In genomic region chr4:106910201-106911172, GRCm38 (mm10) we compare ENCODE assay signal across 8 mouse cellular contexts. TPM values are rescaled to one million over a fixed set of nuclear protein-coding genes. Genes with fewer than 3 reads are reported as not detected.
DNase-seq lines count a peak whose midpoint lies in the region; ATAC-seq and TF ChIP-seq lines count a peak whose summit lies in the region.

TSS of gene Ssbp3 (plus strand) at chr4:106910701.

- H3K27ac ChIP-seq in forebrain, embryonic 15.5 days (replicated peaks): peak within 1 kb of the TSS; percentile 97
- peak within 1 kb of the TSS; percentile 99 for H3K27ac ChIP-seq in lung, embryonic 15.5 days
- H3K27ac ChIP-seq in thymus, adult 2 months (ENCODE audit: control insufficient read depth, insufficient read depth, low read length): peak within 1 kb of the TSS; percentile 100

- H3K27me3 ChIP-seq in G1E (ENCODE audit: insufficient read depth, low read length): no peaks in the 10 kb centered on the region
- no peaks in the 10 kb centered on the region for H3K27me3 ChIP-seq in forebrain, embryonic 15.5 days
- H3K27me3 ChIP-seq in lung, embryonic 15.5 days: no peaks in the 10 kb centered on the region
- H3K27me3 ChIP-seq in thymus, adult 2 months (ENCODE audit: control insufficient read depth, insufficient read depth, low read length): no peaks in the 10 kb centered on the region

- peak within 1 kb of the TSS; percentile 80 for H3K4me2 ChIP-seq in forebrain, embryonic 15.5 days (replicated peaks)
- peak within 1 kb of the TSS; percentile 88 for H3K4me2 ChIP-seq in lung, embryonic 15.5 days

- peaks cover 71% of the 10 kb centered on the region for H3K4me1 ChIP-seq in G1E (ENCODE audit: insufficient read depth, low read depth, low read length)
- H3K4me1 ChIP-seq in forebrain, embryonic 15.5 days: peaks cover 53% of the 10 kb centered on the region
- H3K4me1 ChIP-seq in lung, embryonic 15.5 days: peaks cover 62% of the 10 kb centered on the region
- peaks cover 54% of the 10 kb centered on the region for H3K4me1 ChIP-seq in thymus, adult 2 months (replicated peaks; ENCODE audit: control insufficient read depth, insufficient read depth, low read length)

- 0 out of 2 replicates have a peak, but pooled peaks have one; percentile 5 for ATAC-seq in G1E (ENCODE audit: extremely low read depth, insufficient number of reproducible peaks, low FRiP score, poor library complexity, severe bottlenecking)
- ATAC-seq in forebrain, embryonic 15.5 days (replicated peaks): peak; percentile 67
- ATAC-seq in lung, embryonic 15.5 days (ENCODE audit: borderline replicate concordance, extremely low read depth, low FRiP score, low TSS enrichment): peak; percentile 24

- under 1% methylated on average over 43 of the region's 51 CpGs for whole genome bisulfite sequencing in forebrain, embryonic 15.5 days
- WGBS in lung, embryonic 15.5 days: under 1% methylated on average over 47 of the region's 51 CpGs
- under 1% methylated on average over 51 of the region's 51 CpGs for WGBS in thymus, adult 2 months

- no peak for TF ChIP-seq CTCF in G1E (IDR thresholded peaks at IDR 0.05; ENCODE audit: low read depth, low read length)
- TF ChIP-seq CTCF in thymus, adult 2 months (IDR thresholded peaks at IDR 0.05; ENCODE audit: borderline replicate concordance, control insufficient read depth, extremely low read depth, insufficient read depth, low read length, poor library complexity): no peak

- peak within 1 kb of the TSS; percentile 98 for H3K9ac ChIP-seq in forebrain, embryonic 15.5 days (replicated peaks)
- peak within 1 kb of the TSS; percentile 89 for H3K9ac ChIP-seq in lung, embryonic 15.5 days

- no peak for TF ChIP-seq POLR2A in thymus, adult 2 months (IDR thresholded peaks at IDR 0.05; ENCODE audit: control insufficient read depth, extremely low read depth, insufficient read depth, low read length, poor library complexity)

- peaks cover 32% of the 10 kb centered on the region for H3K36me3 ChIP-seq in G1E (replicated peaks)
- H3K36me3 ChIP-seq in forebrain, embryonic 15.5 days: peaks cover 4% of the 10 kb centered on the region; the same call in 1 of the 2 replicates
- peaks cover 7% of the 10 kb centered on the region; the same call in 1 of the 2 replicates for H3K36me3 ChIP-seq in lung, embryonic 15.5 days
- H3K36me3 ChIP-seq in thymus, adult 2 months (ENCODE audit: control insufficient read depth, insufficient read depth, low read length): peaks cover 5% of the 10 kb centered on the region; the same call in 1 of the 2 replicates

- no peak for DNase-seq in G1E (ENCODE audit: low spot score)
- DNase-seq in cerebellum, adult 11 months: peak; percentile 75
- DNase-seq in heart, postnatal 4 days: peak; percentile 74
- peak; percentile 70 to 72 for DNase-seq in layer of hippocampus, adult 8-10 months (ENCODE audit: low spot score in 2 of 2)
- peak; percentile 69 for DNase-seq in ovary, adult 18-20 months (ENCODE audit: low spot score)
- peak; percentile 77 for DNase-seq in thymus, adult 2 months

- H3K4me3 ChIP-seq in G1E (ENCODE audit: low read depth, low read length): peak within 1 kb of the TSS; percentile 95
- H3K4me3 ChIP-seq in forebrain, embryonic 15.5 days: peak within 1 kb of the TSS; percentile 99
- H3K4me3 ChIP-seq in lung, embryonic 15.5 days: peak within 1 kb of the TSS; percentile 82
- peak within 1 kb of the TSS; percentile 92 for H3K4me3 ChIP-seq in thymus, adult 2 months (ENCODE audit: control insufficient read depth, insufficient read depth, low read length)

- H3K9me3 ChIP-seq in G1E (replicated peaks): no peaks in the 10 kb centered on the region
- no peaks in the 10 kb centered on the region for H3K9me3 ChIP-seq in forebrain, embryonic 15.5 days
- H3K9me3 ChIP-seq in lung, embryonic 15.5 days: no peaks in the 10 kb centered on the region

RNA-seq across cellular contexts. Expression of gene Ssbp3, which starts in this region (rescaled TPM):
- total RNA-seq in G1E (2014; fragmentation: Nextera tagmentation) (232 and 311 TPM in 2 replicates), G1E (2017) (27.5 and 46.6 TPM in 2 replicates)
- polyA plus RNA-seq in G1E (2012): 685 and 787 TPM in 2 replicates
- 198 and 201 TPM in 2 replicates for polyA plus RNA-seq in forebrain, embryonic 15.5 days (2015; fragmentation: Nextera tagmentation; extraction: Ambion mirVana)
- 10 to 100 TPM; 55.3 to 58.7 TPM for total RNA-seq in heart, postnatal 4 days (2021)
- total RNA-seq in layer of hippocampus, adult 8-10 months (2022): 100 to 1,000 TPM; 150 to 180 (median 160) TPM
- polyA plus RNA-seq in lung, embryonic 15.5 days (2015; fragmentation: Nextera tagmentation; extraction: Ambion mirVana): 90.3 and 90.4 TPM in 2 replicates
- polyA plus RNA-seq in thymus, adult 2 months (2012; rRNA removed): 130 and 147 TPM in 2 replicates

Comparison
In these comparisons a context has a peak if more than half of its experiments do, and no peak if none do; other contexts are left out.
1. ATAC-seq: peak in every context shown above with its lines; median percentile 67 in forebrain, embryonic 15.5 days; 24 in lung, embryonic 15.5 days; 5 in G1E.